Mouse (Mus musculus) embryonic fibroblast, embryonic 13.5 days (primary cell): ENCODE results near the gene Cldn2.

ENCODE experiments used
- CTCF ChIP-seq: IDR thresholded peaks from 2 replicates; pipeline ENCODE4 v1.5.1; 2011; ENCODE audit warnings: mild to moderate bottlenecking, control low read depth, low read length, moderate library complexity, borderline replicate concordance; ENCODE audit not compliant: insufficient read depth
- POLR2A ChIP-seq: IDR thresholded peaks from 2 replicates; pipeline ENCODE4 v1.6.1; 2011; ENCODE audit warnings: low read depth, mild to moderate bottlenecking, control low read depth, low read length, moderate library complexity

DNA sequence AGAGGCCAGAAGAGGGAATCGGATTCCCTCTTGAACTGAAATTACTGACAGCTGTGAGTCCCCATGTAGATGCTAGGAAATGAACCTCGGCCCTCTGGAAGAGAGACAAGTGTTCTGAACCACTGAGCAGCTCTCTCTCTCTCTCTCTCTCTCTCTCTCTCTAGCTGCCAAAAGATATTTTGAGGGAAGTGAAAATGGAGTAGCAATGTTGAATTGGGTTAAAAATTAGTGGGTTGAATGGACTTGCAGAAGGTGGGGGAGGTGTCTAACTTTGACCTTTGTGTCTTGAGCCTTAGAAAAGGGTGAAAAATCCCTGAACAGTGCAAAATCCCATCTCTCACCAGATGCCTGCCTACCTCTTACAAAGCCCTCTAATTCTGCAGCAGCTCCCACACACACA, 6.8 kb downstream of the Cldn2 start:
- TF ChIP-seq CTCF = no peak
- no peak for TF ChIP-seq POLR2A
